ENCODE assay signal across 14 mouse cellular contexts in the genomic region with DNA sequence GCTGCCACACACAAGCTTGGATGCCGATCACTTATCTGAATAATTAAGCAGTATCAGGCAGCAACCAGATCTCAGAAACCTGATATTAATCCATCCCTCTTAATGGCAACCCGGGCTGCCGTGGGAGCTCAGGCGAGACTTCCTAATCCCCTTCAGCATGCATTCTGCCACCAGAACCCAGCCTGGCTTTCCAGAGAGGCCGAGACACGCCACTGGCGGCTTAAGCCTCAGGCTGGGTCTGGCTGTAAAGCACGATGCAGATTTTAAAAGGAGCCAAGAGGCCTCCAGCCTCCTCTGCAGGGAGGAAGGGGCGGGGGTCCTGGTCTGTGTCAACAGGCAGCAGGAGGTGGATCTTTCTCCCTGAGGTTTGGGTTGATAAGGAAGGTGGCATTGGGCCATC.
DNase-seq lines count a peak whose midpoint lies in the region; ATAC-seq and TF ChIP-seq lines count a peak whose summit lies in the region.
"Had no signal": no experiment of that assay in that cellular context is flagged by ENCODE, and none has a peak within 500 bp of the region (broad histone marks: within the 10 kb centered on the region; RNA-seq: fewer than 3 reads in every experiment).

No protein-coding gene starts in this region.

- peaks cover 19% of the 10 kb centered on the region for H3K4me1 ChIP-seq in hindbrain, embryonic 12.5 days
- no peaks in the 10 kb centered on the region for H3K4me1 ChIP-seq in hindbrain, embryonic 11.5 days (replicated peaks; ENCODE audit: control insufficient read depth, insufficient read depth, low read length)
- H3K4me1 ChIP-seq in embryonic facial prominence, embryonic 13.5 days, result peaks cover 26% of the 10 kb centered on the region
- peaks cover 22% of the 10 kb centered on the region for H3K4me1 ChIP-seq in midbrain, embryonic 13.5 days (replicated peaks)
- no peaks in the 10 kb centered on the region for H3K4me1 ChIP-seq in lung, postnatal 0 days (ENCODE audit: insufficient read depth, low read depth, low read length)

- no peak for TF ChIP-seq EP300 in lung, postnatal 0 days (IDR thresholded peaks at IDR 0.05)

- no peak overlapping the region for H3K4me2 ChIP-seq in hindbrain, embryonic 12.5 days (replicated peaks)
- H3K4me2 ChIP-seq in hindbrain, embryonic 11.5 days (replicated peaks; ENCODE audit: low read depth, low read length), result no peak overlapping the region
- peak overlapping the region; percentile 9; the same call in 1 of the 2 replicates for H3K4me2 ChIP-seq in embryonic facial prominence, embryonic 13.5 days
- H3K4me2 ChIP-seq in midbrain, embryonic 13.5 days (replicated peaks), result 0 out of 2 replicates have a peak overlapping the region, but pooled peaks have one; percentile 25
- no peak overlapping the region for H3K4me2 ChIP-seq in lung, postnatal 0 days (replicated peaks; ENCODE audit: low read depth, low read length)
- H3K4me2 ChIP-seq: liver, embryonic 11.5 days had no signal

- WGBS in hindbrain, embryonic 12.5 days, result 17% methylated on average over 9 of the region's 9 CpGs
- 20% methylated on average over 9 of the region's 9 CpGs for WGBS in hindbrain, embryonic 11.5 days
- WGBS in embryonic facial prominence, embryonic 13.5 days, result 11% methylated on average over 9 of the region's 9 CpGs
- WGBS in midbrain, embryonic 13.5 days, result 7% methylated on average over 9 of the region's 9 CpGs
- WGBS in lung, postnatal 0 days, result 17% methylated on average over 9 of the region's 9 CpGs

- DNase-seq in hindbrain, embryonic 11.5 days (ENCODE audit: low spot score), result no peak
- peak; percentile 12 for DNase-seq in ZHBTc4 (ENCODE audit: low read depth, low spot score)
- DNase-seq in ovary, postnatal 14 days (ENCODE audit: low spot score), result no peak
- no peak for DNase-seq in lung, postnatal 0 days (ENCODE audit: low spot score)
- DNase-seq: adrenal gland, postnatal 36 days; cerebellum, adult 18-20 months; layer of hippocampus, postnatal 36 days; lung, postnatal 14 days had no signal

- no peak for TF ChIP-seq CTCF in lung, postnatal 0 days (IDR thresholded peaks at IDR 0.05)

- H3K9ac ChIP-seq in hindbrain, embryonic 12.5 days, result no peak overlapping the region
- H3K9ac ChIP-seq in hindbrain, embryonic 11.5 days (ENCODE audit: low read depth, low read length), result no peak overlapping the region
- peak overlapping the region; percentile 44; the same call in 1 of the 2 replicates for H3K9ac ChIP-seq in embryonic facial prominence, embryonic 13.5 days
- no peak overlapping the region for H3K9ac ChIP-seq in midbrain, embryonic 13.5 days (replicated peaks)
- H3K9ac ChIP-seq in lung, postnatal 0 days (replicated peaks; ENCODE audit: low read depth), result no peak overlapping the region

- H3K27me3 ChIP-seq in hindbrain, embryonic 12.5 days, result no peaks in the 10 kb centered on the region
- no peaks in the 10 kb centered on the region for H3K27me3 ChIP-seq in hindbrain, embryonic 11.5 days (ENCODE audit: control insufficient read depth, insufficient read depth, low read length)
- no peaks in the 10 kb centered on the region for H3K27me3 ChIP-seq in embryonic facial prominence, embryonic 13.5 days
- peaks cover 6% of the 10 kb centered on the region; the same call in 1 of the 2 replicates for H3K27me3 ChIP-seq in midbrain, embryonic 13.5 days
- H3K27me3 ChIP-seq in lung, postnatal 0 days (replicated peaks; ENCODE audit: insufficient read depth, low read length), result no peaks in the 10 kb centered on the region
- H3K27me3 ChIP-seq: CH12.LX had no signal

- 0 out of 2 replicates have a peak, but pooled peaks have one; percentile 32 for ATAC-seq in hindbrain, embryonic 12.5 days (ENCODE audit: low FRiP score)
- ATAC-seq in hindbrain, embryonic 11.5 days (ENCODE audit: low FRiP score), result no peak
- ATAC-seq in embryonic facial prominence, embryonic 13.5 days (ENCODE audit: insufficient number of reproducible peaks, insufficient read depth, low FRiP score, low TSS enrichment, low read depth), result peak; percentile 22; the same call in 1 of the 2 replicates
- ATAC-seq in midbrain, embryonic 13.5 days, result peak; percentile 65
- ATAC-seq in lung, postnatal 0 days, result no peak
- ATAC-seq: intestine, postnatal 0 days had no signal

- no peak overlapping the region for H3K4me3 ChIP-seq in hindbrain, embryonic 12.5 days
- H3K4me3 ChIP-seq in hindbrain, embryonic 11.5 days (ENCODE audit: low read depth, low read length), result no peak overlapping the region
- H3K4me3 ChIP-seq in embryonic facial prominence, embryonic 13.5 days, result no peak overlapping the region
- no peak overlapping the region for H3K4me3 ChIP-seq in midbrain, embryonic 13.5 days (replicated peaks)
- no peak overlapping the region for H3K4me3 ChIP-seq in lung, postnatal 0 days (ENCODE audit: low read depth, low read length)

- H3K9me3 ChIP-seq in hindbrain, embryonic 12.5 days (replicated peaks), result no peaks in the 10 kb centered on the region
- no peaks in the 10 kb centered on the region for H3K9me3 ChIP-seq in hindbrain, embryonic 11.5 days (ENCODE audit: control insufficient read depth, low read length)
- H3K9me3 ChIP-seq in embryonic facial prominence, embryonic 13.5 days, result no peaks in the 10 kb centered on the region
- H3K9me3 ChIP-seq in midbrain, embryonic 13.5 days, result no peaks in the 10 kb centered on the region
- H3K9me3 ChIP-seq in lung, postnatal 0 days (ENCODE audit: low read length), result no peaks in the 10 kb centered on the region

- H3K27ac ChIP-seq in hindbrain, embryonic 12.5 days, result 0 out of 2 replicates have a peak overlapping the region, but pooled peaks have one; percentile 55
- H3K27ac ChIP-seq in hindbrain, embryonic 11.5 days (ENCODE audit: low read depth, low read length), result no peak overlapping the region
- H3K27ac ChIP-seq in embryonic facial prominence, embryonic 13.5 days, result peak overlapping the region; percentile 62; the same call in 1 of the 2 replicates
- peak overlapping the region; percentile 48 for H3K27ac ChIP-seq in midbrain, embryonic 13.5 days
- no peak overlapping the region for H3K27ac ChIP-seq in lung, postnatal 0 days (ENCODE audit: low read length)

- no peaks in the 10 kb centered on the region for H3K36me3 ChIP-seq in hindbrain, embryonic 12.5 days
- no peaks in the 10 kb centered on the region for H3K36me3 ChIP-seq in hindbrain, embryonic 11.5 days (ENCODE audit: control insufficient read depth, insufficient read depth, low read length)
- no peaks in the 10 kb centered on the region for H3K36me3 ChIP-seq in embryonic facial prominence, embryonic 13.5 days
- no peaks in the 10 kb centered on the region for H3K36me3 ChIP-seq in midbrain, embryonic 13.5 days
- H3K36me3 ChIP-seq in lung, postnatal 0 days (ENCODE audit: insufficient read depth, low read length), result no peaks in the 10 kb centered on the region

Comparison
In these comparisons a context has a peak if more than half of its experiments do, and no peak if none do; other contexts are left out.
1. ATAC-seq: peak in hindbrain, embryonic 12.5 days (single experiment), embryonic facial prominence, embryonic 13.5 days (single experiment) and midbrain, embryonic 13.5 days (single experiment); none in hindbrain, embryonic 11.5 days (single experiment) and lung, postnatal 0 days (single experiment).
2. H3K27ac ChIP-seq: peak in hindbrain, embryonic 12.5 days (single experiment), embryonic facial prominence, embryonic 13.5 days (single experiment) and midbrain, embryonic 13.5 days (single experiment); none in hindbrain, embryonic 11.5 days (single experiment) and lung, postnatal 0 days (single experiment).
3. H3K4me2 ChIP-seq: peak in embryonic facial prominence, embryonic 13.5 days (single experiment) and midbrain, embryonic 13.5 days (single experiment); none in hindbrain, embryonic 12.5 days (single experiment), hindbrain, embryonic 11.5 days (single experiment) and lung, postnatal 0 days (single experiment).